Mouse (Mus musculus) CH12.LX (cell line): Measurements from ENCODE around the gene Tpsg1. TPM values are rescaled to one million over a fixed set of nuclear protein-coding genes. Genes with fewer than 3 reads are reported as not detected.

ENCODE experiments used
- DNase-seq: peaks from one replicate; pipeline ENCODE4 v3.0.0-alpha.2; 2013; ENCODE audit errors: extremely low read depth
- H3K27ac ChIP-seq: 2 replicates; pipeline ENCODE4 v1.5.1; 2012; ENCODE audit warnings: low read depth, mild to moderate bottlenecking, control low read depth, moderate library complexity; ENCODE audit not compliant: insufficient read depth
- H3K27me3 ChIP-seq: replicated peaks from 2 replicates; pipeline ENCODE3; 2012; ENCODE audit warnings: inconsistent platforms
- H3K36me3 ChIP-seq, 2 experiments: replicated peaks in 1 of 2; 2 replicates each; pipeline versions ENCODE3 to v1.6.1; 2012; ENCODE audit warnings: inconsistent platforms in 1 of 2, low read length in 1 of 2, mild to moderate bottlenecking in 1 of 2, mixed read lengths in 1 of 2, moderate library complexity in 1 of 2; ENCODE audit not compliant: control insufficient read depth in 1 of 2, insufficient read depth in 1 of 2
- H3K4me1 ChIP-seq, 2 experiments: 2 replicates each; pipeline ENCODE4 v1.6.1; 2012; ENCODE audit warnings: inconsistent platforms in 1 of 2, moderate library complexity in 1 of 2; ENCODE audit not compliant: insufficient read depth in 2 of 2, control insufficient read depth in 1 of 2
- H3K4me2 ChIP-seq: 2 replicates; pipeline ENCODE4 v1.6.1; 2012; ENCODE audit warnings: low read depth, mild to moderate bottlenecking, control low read depth; ENCODE audit not compliant: poor library complexity, insufficient read depth, severe bottlenecking
- H3K4me3 ChIP-seq, 3 experiments: fragments of 150-350 bp in 1 of 3; sonication (generic) in 1 of 3; replicated peaks in 1 of 3; 2 replicates each; pipeline versions ENCODE3 to v1.5.1; 2011 to 2012; ENCODE audit warnings: low read depth in 2 of 3, low read length in 2 of 3, mild to moderate bottlenecking in 2 of 3, moderate library complexity in 2 of 3, control low read depth in 1 of 3, improper control_type of control experiment in 1 of 3, inconsistent platforms in 1 of 3, mixed read lengths in 1 of 3; ENCODE audit not compliant: poor library complexity in 1 of 3
- H3K79me2 ChIP-seq: replicated peaks from 2 replicates; pipeline ENCODE4 v1.6.1; 2012; ENCODE audit warnings: mild to moderate bottlenecking, moderate library complexity; ENCODE audit not compliant: control insufficient read depth, poor library complexity, insufficient read depth, severe bottlenecking; ENCODE audit errors: extremely low read depth
- H3K9ac ChIP-seq: 2 replicates; pipeline ENCODE4 v1.6.1; 2012; ENCODE audit warnings: low read depth, mild to moderate bottlenecking, control low read depth, moderate library complexity; ENCODE audit not compliant: insufficient read depth
- H3K9me3 ChIP-seq: replicated peaks from 2 replicates; pipeline ENCODE3; 2012; ENCODE audit warnings: low read length, inconsistent platforms, mixed read lengths
- ELF1 ChIP-seq: IDR thresholded peaks from 2 replicates; pipeline ENCODE4 v1.6.1; 2014; ENCODE audit warnings: low read depth, mild to moderate bottlenecking, inconsistent platforms, low read length, improper control_type of control experiment
- EP300 ChIP-seq: IDR thresholded peaks from 2 replicates; pipeline ENCODE4 v1.6.1; 2011; ENCODE audit warnings: low read length, improper control_type of control experiment
- ETS1 ChIP-seq: conservative IDR thresholded peaks from 2 replicates; pipeline ENCODE4 v1.6.1; 2012; ENCODE audit warnings: low read depth, mild to moderate bottlenecking, inconsistent platforms, low read length, improper control_type of control experiment, moderate library complexity
- HCFC1 ChIP-seq: IDR thresholded peaks from 2 replicates; pipeline ENCODE4 v1.6.1; 2012; ENCODE audit warnings: low read depth, mild to moderate bottlenecking, inconsistent platforms, low read length, improper control_type of control experiment
- MAX ChIP-seq: IDR thresholded peaks from 2 replicates; pipeline ENCODE4 v1.6.1; 2011; ENCODE audit warnings: low read length, improper control_type of control experiment
- MAZ ChIP-seq: IDR thresholded peaks from 2 replicates; pipeline ENCODE4 v1.6.1; 2012; ENCODE audit warnings: low read depth, mild to moderate bottlenecking, inconsistent platforms, low read length, improper control_type of control experiment, moderate library complexity
- PAX5 ChIP-seq: IDR thresholded peaks from 2 replicates; pipeline ENCODE4 v1.6.1; 2012; ENCODE audit warnings: low read length, inconsistent platforms, mixed read lengths
- POLR2A ChIP-seq: IDR thresholded peaks from 2 replicates; pipeline ENCODE4 v1.6.1; 2011; ENCODE audit warnings: low read depth, mild to moderate bottlenecking, improper control_type of control experiment, low read length
- RAD21 ChIP-seq: IDR thresholded peaks from 2 replicates; pipeline ENCODE4 v1.6.1; 2011; ENCODE audit warnings: low read depth, mild to moderate bottlenecking, low read length, improper control_type of control experiment, moderate library complexity
- SMC3 ChIP-seq: IDR thresholded peaks from 2 replicates; pipeline ENCODE4 v1.6.1; 2011; ENCODE audit warnings: low read depth, low read length, improper control_type of control experiment
- TCF12 ChIP-seq: IDR thresholded peaks from 2 replicates; pipeline ENCODE4 v1.6.1; 2014; ENCODE audit warnings: low read depth, mild to moderate bottlenecking, inconsistent platforms, low read length, improper control_type of control experiment
- UBTF ChIP-seq: IDR thresholded peaks from 2 replicates; pipeline ENCODE4 v1.6.1; 2012; ENCODE audit warnings: low read depth, mild to moderate bottlenecking, inconsistent platforms, low read length, improper control_type of control experiment, moderate library complexity
- USF2 ChIP-seq: conservative IDR thresholded peaks from 2 replicates; pipeline ENCODE4 v1.6.1; 2011; ENCODE audit warnings: low read depth, low read length, improper control_type of control experiment
- ZKSCAN1 ChIP-seq: IDR thresholded peaks from 2 replicates; pipeline ENCODE4 v1.6.1; 2012; ENCODE audit warnings: low read depth, inconsistent platforms, low read length, improper control_type of control experiment, borderline replicate concordance
- dilution Hi-C: fragments of 300-500 bp; cut with MboI; formaldehyde crosslinking; loops from 2 replicates; pipeline ENCODE4 v1.14.3; 2020; ENCODE audit warnings: low sequenced_read_pairs; ENCODE audit not compliant: extremely low pct_unique_long_range_greater_than_20kb, extremely low pct_ligation_motif_present
- in situ Hi-C: fragments of 300-500 bp; cut with MboI; formaldehyde crosslinking; loops from 3 replicates; pipeline ENCODE4 v1.14.3; 2019; ENCODE audit warnings: low sequenced_read_pairs, low pct_ligation_motif_present, low pct_unique_long_range_greater_than_20kb, mixed read lengths
- polyA plus RNA-seq: library from polyadenylated mRNA; unstranded; fragments of >175 nt; gene quantifications from 2 replicates; pipeline ENCODE4 v1.2.1, GENCODE M21; 2012; ENCODE audit warnings: low read depth; ENCODE audit not compliant: insufficient read length
- total RNA-seq, 2 experiments: library from RNA; depleted of rRNA; stranded (reverse); fragments of 300-350 nt in 1 of 2; fragments of >200 nt in 1 of 2; gene quantifications; 2 replicates each; pipeline ENCODE4 v1.2.3; 2012 to 2014

Tpsg1 gene
- total and polyA plus RNA-seq, 3 experiments = not detected

- dilution Hi-C loops (no loop called here), in situ Hi-C loops (no loop called here)
- Histone ChIP-seq H3K9ac (no peak overlapping the region), H3K27me3 (peaks cover 77% of the 10 kb centered on the region), H3K4me2 (no peak overlapping the region), H3K27ac (no peak overlapping the region), H3K9me3 (no peaks in the 10 kb centered on the region), H3K4me3 (no peak overlapping the region), H3K36me3 (no peaks in the 10 kb centered on the region), H3K4me1 (no peaks in the 10 kb centered on the region), H3K79me2 (no peaks in the 10 kb centered on the region)
- no peak for DNase-seq
- no peak for TF ChIP-seq TCF12
- TF ChIP-seq ELF1 = no peak
- no peak for TF ChIP-seq POLR2A
- no peak for TF ChIP-seq ETS1
These were observed 45.1 kb downstream of the Tpsg1 start for GRCm38 (mm10) chr17:25414209-25414608.

- Histone ChIP-seq H3K9me3 (no peaks in the 10 kb centered on the region), H3K9ac (no peak overlapping the region), H3K36me3 (no peaks in the 10 kb centered on the region), H3K27ac (no peak overlapping the region), H3K27me3 (peaks cover 77% of the 10 kb centered on the region), H3K4me3 (no peak overlapping the region), H3K4me1 (no peaks in the 10 kb centered on the region), H3K4me2 (no peak overlapping the region), H3K79me2 (no peaks in the 10 kb centered on the region)
- dilution Hi-C loops (no loop called here), in situ Hi-C loops (no loop called here)
- no peak for DNase-seq
- TF ChIP-seq PAX5 (no peak), HCFC1 (no peak), MAZ (no peak), ELF1 (no peak), USF2 (no peak), EP300 (no peak), ZKSCAN1 (no peak), MAX (no peak), SMC3 (no peak)
- TF ChIP-seq, all 38 proteins: peak for 0
These were observed 45.8 kb downstream of the Tpsg1 start for GRCm38 (mm10) chr17:25414917-25415316.

DNA sequence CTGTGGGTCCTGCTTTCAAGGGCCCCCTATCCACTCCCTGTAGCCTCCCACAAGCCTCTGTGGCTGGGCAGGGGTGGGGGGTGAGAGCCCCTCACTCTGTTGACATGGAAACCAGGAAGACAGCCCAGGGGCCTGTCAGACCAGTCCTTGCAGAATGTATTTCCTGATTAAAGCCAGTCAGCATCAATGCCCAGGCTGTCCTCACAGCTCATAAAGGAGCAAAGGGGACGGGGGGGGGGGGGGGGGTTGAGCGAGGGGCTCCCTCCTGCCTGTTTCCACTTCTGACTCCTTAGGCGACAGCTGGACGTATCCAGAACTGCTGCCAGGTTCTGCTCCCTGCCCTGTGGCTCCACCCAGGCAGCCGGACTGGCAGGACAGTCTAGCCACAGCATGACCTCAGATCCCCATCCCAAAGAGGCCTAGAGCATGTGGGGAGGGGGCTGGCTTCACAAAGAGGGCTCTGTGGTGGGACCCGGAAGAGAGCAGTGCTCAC, 46.4 kb downstream of the Tpsg1 start:
- Histone ChIP-seq H3K4me2 (no peak overlapping the region), H3K79me2 (no peaks in the 10 kb centered on the region), H3K9ac (no peak overlapping the region), H3K36me3 (no peaks in the 10 kb centered on the region), H3K4me1 (no peaks in the 10 kb centered on the region), H3K27me3 (peaks cover 74% of the 10 kb centered on the region), H3K27ac (no peak overlapping the region), H3K9me3 (no peaks in the 10 kb centered on the region), H3K4me3 (no peak overlapping the region)
- in situ Hi-C loops = no loop called here
- TF ChIP-seq RAD21 = no peak
- no peak for TF ChIP-seq EP300
- no peak for TF ChIP-seq ETS1
- TF ChIP-seq UBTF = no peak
- dilution Hi-C loops = no loop called here
- DNase-seq = no peak
